Mouse (Mus musculus): ENCODE results near the gene Tom1l2. TPM values are rescaled to one million over a fixed set of nuclear protein-coding genes. Genes with fewer than 3 reads are reported as not detected.

Tom1l2 gene
- polyA plus RNA-seq, 2 experiments: 21.5 to 36.0 TPM

DNA sequence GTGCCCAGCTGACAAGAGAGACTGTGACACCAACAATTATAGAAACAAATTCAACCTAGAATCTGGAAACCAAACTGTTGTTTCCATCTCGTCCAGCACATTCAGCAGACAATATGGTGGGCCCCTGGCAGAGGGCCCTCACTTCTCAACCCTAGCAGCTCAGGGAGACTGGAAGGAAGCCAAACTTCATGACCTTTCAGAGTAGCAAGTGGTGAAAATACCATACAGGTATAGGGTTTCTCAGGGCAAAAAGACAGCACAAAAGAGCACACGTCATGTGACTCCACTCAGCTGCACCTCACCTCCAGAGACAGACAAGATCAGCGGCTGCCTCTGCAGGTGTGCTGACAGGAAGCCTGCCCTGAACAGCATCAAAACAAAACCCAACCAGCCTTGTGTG lies 18.6 kb downstream of the Tom1l2 start:
- ATAC-seq (ENCODE audit: low FRiP score, low read depth) (no peak), DNase-seq (ENCODE audit: low spot score) (no peak)
- no peaks in the 10 kb centered on the region for H3K27me3 ChIP-seq (ENCODE audit: control insufficient read depth, insufficient read depth, low read length)
- no peak overlapping the region for H3K9ac ChIP-seq (ENCODE audit: low read depth, low read length, severe bottlenecking)
- 63% methylated on average over 3 of the region's 3 CpGs for WGBS
- no peaks in the 10 kb centered on the region for H3K4me1 ChIP-seq (ENCODE audit: control insufficient read depth, insufficient read depth, low read length)
- H3K9me3 ChIP-seq (ENCODE audit: control insufficient read depth, low read length): no peaks in the 10 kb centered on the region
- no peak overlapping the region for H3K4me3 ChIP-seq (replicated peaks; ENCODE audit: low read length)
- TF ChIP-seq POLR2A (IDR thresholded peaks at IDR 0.05; ENCODE audit: borderline replicate concordance, extremely low read depth, insufficient read depth, insufficient read length): no peak
- H3K27ac ChIP-seq (replicated peaks; ENCODE audit: low read depth, low read length): no peak overlapping the region
- H3K4me2 ChIP-seq (replicated peaks; ENCODE audit: low read depth, low read length, severe bottlenecking): no peak overlapping the region
- H3K36me3 ChIP-seq (ENCODE audit: control insufficient read depth, insufficient read depth, low read length): no peaks in the 10 kb centered on the region

DNA sequence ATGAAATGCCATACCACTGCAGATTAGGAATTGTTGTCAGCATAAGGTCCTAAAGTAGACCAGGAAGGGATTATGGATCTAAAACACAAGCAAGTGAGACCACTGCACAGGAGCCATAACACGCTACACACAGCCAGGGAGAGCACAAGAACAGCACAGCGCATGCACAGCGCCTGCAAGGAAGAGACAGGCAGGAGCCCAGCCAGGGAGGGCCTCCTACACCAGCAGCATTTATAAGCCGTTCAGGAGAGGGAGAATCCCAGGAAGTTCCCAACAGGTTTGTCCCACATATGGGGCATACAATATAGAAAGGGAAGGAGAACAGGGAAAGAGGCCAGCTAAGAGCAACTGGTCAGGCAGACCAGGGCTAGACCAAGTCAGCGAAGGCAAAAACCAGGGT lies 19.2 kb downstream of the Tom1l2 start:
- TF ChIP-seq POLR2A (IDR thresholded peaks at IDR 0.05; ENCODE audit: borderline replicate concordance, extremely low read depth, insufficient read depth, insufficient read length): no peak
- Histone ChIP-seq H3K4me2 (replicated peaks; ENCODE audit: low read depth, low read length, severe bottlenecking) (no peak overlapping the region), H3K4me3 (replicated peaks; ENCODE audit: low read length) (no peak overlapping the region), H3K36me3 (ENCODE audit: control insufficient read depth, insufficient read depth, low read length) (no peaks in the 10 kb centered on the region), H3K27ac (replicated peaks; ENCODE audit: low read depth, low read length) (no peak overlapping the region), H3K9me3 (ENCODE audit: control insufficient read depth, low read length) (no peaks in the 10 kb centered on the region), H3K4me1 (ENCODE audit: control insufficient read depth, insufficient read depth, low read length) (no peaks in the 10 kb centered on the region), H3K27me3 (ENCODE audit: control insufficient read depth, insufficient read depth, low read length) (no peaks in the 10 kb centered on the region), H3K9ac (ENCODE audit: low read depth, low read length, severe bottlenecking) (no peak overlapping the region)
- ATAC-seq (ENCODE audit: low FRiP score, low read depth): no peak
- DNase-seq (ENCODE audit: low spot score): no peak
- WGBS: 81% methylated on average over 5 of the region's 5 CpGs

DNA sequence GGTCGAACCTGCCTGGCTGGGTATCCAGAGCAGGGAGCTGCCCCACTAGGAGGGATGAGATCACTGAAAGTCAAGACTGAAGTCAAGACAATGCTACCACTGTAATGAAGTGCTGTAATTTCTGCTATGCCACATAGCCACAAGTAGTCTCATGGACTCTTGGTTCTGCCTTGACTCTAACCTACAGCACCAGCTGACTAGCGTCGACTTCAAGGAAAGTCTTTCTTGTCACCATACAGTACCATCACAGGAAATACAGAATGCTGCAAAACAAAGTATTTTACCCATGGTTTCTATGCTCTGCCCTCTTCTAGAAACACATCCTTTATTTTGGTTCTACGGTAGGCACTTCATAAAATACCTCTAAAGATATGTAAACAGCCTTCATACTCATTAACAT lies 22.2 kb downstream of the Tom1l2 start:
- DNase-seq (ENCODE audit: low spot score) (no peak), ATAC-seq (ENCODE audit: low FRiP score, low read depth) (no peak)
- no peak for TF ChIP-seq POLR2A (IDR thresholded peaks at IDR 0.05; ENCODE audit: borderline replicate concordance, extremely low read depth, insufficient read depth, insufficient read length)
- no peak overlapping the region for H3K4me3 ChIP-seq (replicated peaks; ENCODE audit: low read length)
- WGBS: 86% methylated on average over 4 of the region's 4 CpGs
- H3K27me3 ChIP-seq (ENCODE audit: control insufficient read depth, insufficient read depth, low read length): no peaks in the 10 kb centered on the region
- H3K4me1 ChIP-seq (ENCODE audit: control insufficient read depth, insufficient read depth, low read length): no peaks in the 10 kb centered on the region
- H3K36me3 ChIP-seq (ENCODE audit: control insufficient read depth, insufficient read depth, low read length): no peaks in the 10 kb centered on the region
- H3K9ac ChIP-seq (ENCODE audit: low read depth, low read length, severe bottlenecking): no peak overlapping the region
- H3K4me2 ChIP-seq (replicated peaks; ENCODE audit: low read depth, low read length, severe bottlenecking): no peak overlapping the region
- H3K27ac ChIP-seq (replicated peaks; ENCODE audit: low read depth, low read length): no peak overlapping the region
- H3K9me3 ChIP-seq (ENCODE audit: control insufficient read depth, low read length): no peaks in the 10 kb centered on the region

DNA sequence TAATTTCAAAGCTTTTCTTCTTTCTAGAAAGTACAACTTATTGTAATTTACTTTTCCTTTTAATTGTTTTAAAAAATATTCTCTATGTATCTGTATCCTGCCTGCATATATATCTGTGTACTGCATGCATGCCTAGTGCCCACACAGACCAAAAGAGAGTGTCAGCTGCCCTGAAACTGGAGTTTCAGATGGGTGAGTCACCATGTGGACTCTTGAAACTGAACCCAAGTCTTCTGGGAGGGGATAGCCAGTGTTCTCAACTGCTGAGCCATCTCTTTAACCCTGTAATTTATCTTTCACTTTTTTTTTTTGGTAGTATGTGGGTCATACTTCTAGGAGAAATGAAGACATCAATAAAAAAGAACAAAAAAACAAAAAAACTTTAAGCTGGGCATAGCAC lies 29.0 kb downstream of the Tom1l2 start:
- TF ChIP-seq POLR2A (IDR thresholded peaks at IDR 0.05; ENCODE audit: borderline replicate concordance, extremely low read depth, insufficient read depth, insufficient read length): no peak
- Histone ChIP-seq H3K4me1 (ENCODE audit: control insufficient read depth, insufficient read depth, low read length) (peaks cover 22% of the 10 kb centered on the region), H3K27me3 (ENCODE audit: control insufficient read depth, insufficient read depth, low read length) (no peaks in the 10 kb centered on the region), H3K4me3 (replicated peaks; ENCODE audit: low read length) (no peak overlapping the region), H3K4me2 (replicated peaks; ENCODE audit: low read depth, low read length, severe bottlenecking) (no peak overlapping the region), H3K9ac (ENCODE audit: low read depth, low read length, severe bottlenecking) (no peak overlapping the region), H3K9me3 (ENCODE audit: control insufficient read depth, low read length) (no peaks in the 10 kb centered on the region), H3K36me3 (ENCODE audit: control insufficient read depth, insufficient read depth, low read length) (no peaks in the 10 kb centered on the region), H3K27ac (replicated peaks; ENCODE audit: low read depth, low read length) (no peak overlapping the region)
- ATAC-seq (ENCODE audit: low FRiP score, low read depth): no peak
- no peak for DNase-seq (ENCODE audit: low spot score)

DNA sequence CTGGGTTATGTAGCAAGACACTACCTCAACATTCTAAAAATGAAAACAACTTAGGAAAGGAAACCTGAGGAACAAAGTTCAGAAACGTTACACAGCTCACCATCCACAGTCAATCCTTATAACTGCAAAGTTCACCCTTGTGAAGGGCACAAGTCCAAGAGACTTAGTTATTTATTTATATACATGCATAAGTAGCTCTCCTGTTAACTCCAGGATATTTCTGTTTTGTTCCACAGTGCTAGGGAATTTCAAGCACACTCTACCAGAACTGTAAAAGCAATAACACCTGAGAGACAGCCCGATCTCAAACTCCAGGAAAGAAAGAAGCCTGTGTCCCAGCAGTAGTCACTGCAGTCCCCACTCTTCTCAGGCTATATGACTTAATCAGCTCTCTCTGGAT lies 31.3 kb downstream of the Tom1l2 start:
- Histone ChIP-seq H3K4me3 (replicated peaks; ENCODE audit: low read length) (no peak overlapping the region), H3K9ac (ENCODE audit: low read depth, low read length, severe bottlenecking) (no peak overlapping the region), H3K27me3 (ENCODE audit: control insufficient read depth, insufficient read depth, low read length) (no peaks in the 10 kb centered on the region), H3K36me3 (ENCODE audit: control insufficient read depth, insufficient read depth, low read length) (no peaks in the 10 kb centered on the region), H3K4me2 (replicated peaks; ENCODE audit: low read depth, low read length, severe bottlenecking) (no peak overlapping the region), H3K4me1 (ENCODE audit: control insufficient read depth, insufficient read depth, low read length) (peaks cover 42% of the 10 kb centered on the region), H3K27ac (replicated peaks; ENCODE audit: low read depth, low read length) (peak overlapping the region; percentile 58; the same call in 1 of the 2 replicates), H3K9me3 (ENCODE audit: control insufficient read depth, low read length) (no peaks in the 10 kb centered on the region)
- 49% methylated on average over 2 of the region's 2 CpGs for WGBS
- ATAC-seq (ENCODE audit: low FRiP score, low read depth): no peak
- no peak for TF ChIP-seq POLR2A (IDR thresholded peaks at IDR 0.05; ENCODE audit: borderline replicate concordance, extremely low read depth, insufficient read depth, insufficient read length)
- DNase-seq (ENCODE audit: low spot score): no peak

DNA sequence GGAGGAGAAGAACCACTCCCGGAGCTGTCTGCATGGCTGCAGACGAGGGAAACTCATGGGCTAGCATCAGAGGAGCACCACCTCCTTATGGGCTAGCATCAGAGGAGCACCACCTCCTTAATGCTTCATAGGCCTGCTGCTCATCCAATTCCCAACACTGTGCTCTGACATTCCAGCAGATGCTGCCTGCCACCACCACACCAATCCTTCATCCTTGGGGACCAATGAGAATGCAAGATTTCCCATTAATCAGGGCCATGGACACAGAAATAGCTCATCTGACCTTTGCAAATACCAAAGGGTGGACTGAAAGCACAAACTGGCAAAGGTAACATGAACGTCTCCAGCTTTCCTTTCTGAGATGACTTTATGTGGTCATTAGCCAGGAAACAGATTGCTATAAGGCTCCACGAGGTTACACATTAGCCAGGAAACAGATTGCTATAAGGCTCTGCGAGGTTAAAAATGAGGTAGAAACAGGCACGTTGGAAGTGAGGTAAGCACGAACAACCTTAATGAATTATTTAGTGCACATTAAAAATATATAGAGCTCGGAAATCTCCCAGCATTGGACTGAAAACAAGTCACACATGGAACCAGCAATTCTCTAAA lies 32.2 kb downstream of the Tom1l2 start:
- Histone ChIP-seq H3K4me2 (replicated peaks; ENCODE audit: low read depth, low read length, severe bottlenecking) (no peak overlapping the region), H3K9me3 (ENCODE audit: control insufficient read depth, low read length) (no peaks in the 10 kb centered on the region), H3K9ac (ENCODE audit: low read depth, low read length, severe bottlenecking) (no peak overlapping the region), H3K27me3 (ENCODE audit: control insufficient read depth, insufficient read depth, low read length) (no peaks in the 10 kb centered on the region), H3K4me3 (replicated peaks; ENCODE audit: low read length) (no peak overlapping the region), H3K36me3 (ENCODE audit: control insufficient read depth, insufficient read depth, low read length) (no peaks in the 10 kb centered on the region), H3K27ac (replicated peaks; ENCODE audit: low read depth, low read length) (no peak overlapping the region), H3K4me1 (ENCODE audit: control insufficient read depth, insufficient read depth, low read length) (peaks cover 45% of the 10 kb centered on the region)
- DNase-seq (ENCODE audit: low spot score) (no peak), ATAC-seq (ENCODE audit: low FRiP score, low read depth) (no peak)
- 37% methylated on average over 8 of the region's 8 CpGs for WGBS
- TF ChIP-seq POLR2A (IDR thresholded peaks at IDR 0.05; ENCODE audit: borderline replicate concordance, extremely low read depth, insufficient read depth, insufficient read length): no peak

All from limb, embryonic 14.5 days (tissue).